Mouse (Mus musculus) forebrain, embryonic 11.5 days (tissue): ENCODE measurements around the gene Gpr143. TPM values are rescaled to one million over a fixed set of nuclear protein-coding genes. Genes with fewer than 3 reads are reported as not detected.
A peak's percentile ranks its signal among the peaks of the same experiment; 100 is the strongest.

ENCODE experiments used
- ATAC-seq: fragments of 200-750 bp; cut with Nextera tagmentation; replicated peaks from 2 replicates; pipeline ENCODE4 v1.8.0; 2017; ENCODE audit warnings: moderate TSS enrichment; ENCODE audit not compliant: low FRiP score
- DNase-seq: peaks from one replicate; pipeline ENCODE4 v3.0.0-alpha.2; 2017; ENCODE audit warnings: low spot score
- H3K27ac ChIP-seq: fragments of 300-500 bp; sonication (generic); 2 replicates; pipeline ENCODE4 v1.5.1; 2014; ENCODE audit warnings: low read depth, low read length
- H3K27me3 ChIP-seq: fragments of 300-500 bp; sonication (generic); 2 replicates; pipeline ENCODE4 v1.6.1; 2014; ENCODE audit warnings: mild to moderate bottlenecking, low read length, mixed read lengths; ENCODE audit not compliant: control insufficient read depth, insufficient read depth
- H3K36me3 ChIP-seq: fragments of 300-500 bp; sonication (generic); 2 replicates; pipeline ENCODE4 v1.6.1; 2014; ENCODE audit warnings: mild to moderate bottlenecking, low read length, moderate library complexity, mixed read lengths; ENCODE audit not compliant: control insufficient read depth, insufficient read depth
- H3K4me1 ChIP-seq: fragments of 300-500 bp; sonication (generic); replicated peaks from 2 replicates; pipeline ENCODE4 v1.6.1; 2014; ENCODE audit warnings: low read length, mixed read lengths; ENCODE audit not compliant: control insufficient read depth, insufficient read depth
- H3K4me2 ChIP-seq: fragments of 300-500 bp; sonication (generic); 2 replicates; pipeline ENCODE4 v1.6.1; 2014; ENCODE audit warnings: low read depth, mild to moderate bottlenecking, low read length, moderate library complexity, mixed read lengths; ENCODE audit not compliant: severe bottlenecking
- H3K4me3 ChIP-seq: fragments of 300-500 bp; sonication (generic); 2 replicates; pipeline ENCODE4 v1.5.1; 2014; ENCODE audit warnings: low read depth, low read length
- H3K9ac ChIP-seq: fragments of 300-500 bp; sonication (generic); 2 replicates; pipeline ENCODE4 v1.6.1; 2014; ENCODE audit warnings: low read length
- H3K9me3 ChIP-seq: fragments of 300-500 bp; sonication (generic); 2 replicates; pipeline ENCODE4 v1.6.1; 2016; ENCODE audit warnings: low read length, mixed read lengths; ENCODE audit not compliant: control insufficient read depth
- WGBS: fragments of 180-500 bp; shearing (Covaris S2); extraction: QIAGEN DNeasy Blood & Tissue Kit; methylation state at CpG from one replicate; pipeline ENCODE4 v1.1.7; 2014; 5-methylcytosine and 5-hydroxymethylcytosine counted together
- polyA plus RNA-seq: library from polyadenylated mRNA; unstranded; fragments of >200 nt; fragmentation: Nextera tagmentation; extraction: Ambion mirVana; gene quantifications from 2 replicates; pipeline ENCODE4 v1.2.1, GENCODE M21; 2014

Gpr143 gene
- polyA plus RNA-seq: 0.12 and 0.35 TPM in 2 replicates

DNA sequence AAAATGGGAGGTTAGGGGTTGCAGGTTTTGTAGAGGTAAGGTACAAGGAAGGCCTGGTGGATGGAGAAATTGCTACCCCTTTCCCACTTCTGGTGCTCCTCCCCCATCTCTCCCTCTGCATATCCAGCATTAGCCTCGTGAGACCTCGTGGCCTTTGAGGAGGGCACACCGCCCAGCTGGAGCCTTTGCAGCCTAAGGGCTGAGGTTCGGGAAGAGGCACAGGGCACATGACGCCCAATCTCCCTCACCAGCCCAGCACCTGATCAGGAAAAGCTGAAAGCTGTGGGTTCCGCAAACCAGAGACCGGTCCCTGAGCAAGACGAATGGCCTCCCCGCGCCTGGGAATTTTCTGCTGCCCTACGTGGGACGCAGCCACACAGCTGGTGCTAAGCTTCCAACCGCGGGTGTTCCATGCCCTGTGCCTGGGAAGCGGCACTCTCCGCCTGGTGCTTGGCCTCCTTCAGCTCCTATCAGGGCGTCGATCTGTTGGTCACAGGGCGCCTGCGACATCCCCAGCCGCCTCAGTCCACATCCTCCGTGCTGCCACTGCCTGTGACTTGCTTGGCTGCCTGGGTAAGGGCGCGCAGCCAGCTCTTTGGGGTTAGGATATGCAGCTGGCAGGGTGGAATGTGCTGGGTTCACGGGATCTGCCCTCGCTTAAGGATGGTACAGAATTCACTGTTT lies at the start of gene Gpr143:
Gene Gpr143 (plus strand): TSS at position 202 of the 684 bp plus-strand sequence.
- no peak for ATAC-seq
- no peak within 1 kb of the TSS for H3K9ac ChIP-seq

DNA sequence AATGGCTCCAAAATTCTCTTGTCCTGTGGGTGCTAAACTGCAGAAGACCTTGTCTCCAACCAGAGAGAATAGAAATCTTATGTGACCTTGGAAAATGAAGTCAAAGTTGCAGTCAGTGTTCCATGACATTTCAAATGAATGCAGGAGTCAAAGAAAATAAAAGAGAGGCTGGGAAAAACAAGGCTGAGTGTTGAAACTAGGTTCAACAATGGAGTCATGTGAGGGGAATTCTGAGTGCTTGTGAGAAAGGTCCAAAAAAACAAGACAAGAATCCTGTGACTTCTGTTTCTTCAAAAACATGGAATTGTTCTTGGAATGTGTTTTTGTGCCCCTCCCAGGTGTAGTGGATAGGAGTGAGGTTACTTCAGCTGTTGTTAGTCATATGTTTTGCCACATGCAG lies 46.4 kb upstream of the Gpr143 start:
- Histone ChIP-seq H3K9ac (no peak overlapping the region), H3K4me2 (no peak overlapping the region), H3K27ac (no peak overlapping the region), H3K4me3 (no peak overlapping the region), H3K27me3 (peaks cover 8% of the 10 kb centered on the region; the same call in 1 of the 2 replicates), H3K4me1 (no peaks in the 10 kb centered on the region), H3K36me3 (no peaks in the 10 kb centered on the region), H3K9me3 (no peaks in the 10 kb centered on the region)
- no peak for ATAC-seq
- no peak for DNase-seq

More for the DNA sequence above, at the start of gene Gpr143:
- no peaks in the 10 kb centered on the region for H3K36me3 ChIP-seq
- H3K4me3 ChIP-seq: no peak within 1 kb of the TSS
- H3K4me1 ChIP-seq: 0 out of 2 replicates have a peak, but pooled peaks cover 2% of the 10 kb centered on the region
- peak; percentile 50 for DNase-seq
- peaks cover 11% of the 10 kb centered on the region; the same call in 1 of the 2 replicates for H3K27me3 ChIP-seq
- WGBS: 23% methylated on average over 26 of the region's 26 CpGs
- H3K9me3 ChIP-seq: no peaks in the 10 kb centered on the region
- H3K4me2 ChIP-seq: peak within 1 kb of the TSS; percentile 42; the same call in 1 of the 2 replicates
- H3K27ac ChIP-seq: no peak within 1 kb of the TSS

DNA sequence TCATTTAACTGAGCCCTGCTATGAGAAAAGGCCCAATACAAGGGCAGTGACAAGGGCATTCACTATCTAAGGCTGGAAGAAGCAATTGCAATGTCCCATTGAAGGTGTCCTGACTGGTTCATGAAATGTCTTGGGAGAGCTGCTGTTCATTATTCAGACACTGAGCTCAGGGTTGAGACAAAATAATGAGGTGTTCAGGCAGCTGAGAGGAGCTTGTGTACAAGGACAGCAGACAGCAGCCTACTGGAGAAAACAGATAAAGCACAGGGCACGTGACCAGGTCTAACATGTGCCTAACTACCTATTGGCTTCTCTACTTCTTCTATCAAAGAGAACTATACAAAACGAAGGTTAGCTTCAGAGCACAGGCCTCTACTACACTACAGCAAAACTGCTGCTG lies 43.5 kb upstream of the Gpr143 start:
- no peak overlapping the region for H3K27ac ChIP-seq
- H3K36me3 ChIP-seq: no peaks in the 10 kb centered on the region
- ATAC-seq (no peak), DNase-seq (no peak)
- no peaks in the 10 kb centered on the region for H3K9me3 ChIP-seq
- 69% methylated on average over 2 of the region's 2 CpGs for WGBS
- no peaks in the 10 kb centered on the region for H3K4me1 ChIP-seq
- H3K4me3 ChIP-seq: no peak overlapping the region
- H3K4me2 ChIP-seq: no peak overlapping the region
- H3K27me3 ChIP-seq: peaks cover 19% of the 10 kb centered on the region; the same call in 1 of the 2 replicates
- no peak overlapping the region for H3K9ac ChIP-seq

DNA sequence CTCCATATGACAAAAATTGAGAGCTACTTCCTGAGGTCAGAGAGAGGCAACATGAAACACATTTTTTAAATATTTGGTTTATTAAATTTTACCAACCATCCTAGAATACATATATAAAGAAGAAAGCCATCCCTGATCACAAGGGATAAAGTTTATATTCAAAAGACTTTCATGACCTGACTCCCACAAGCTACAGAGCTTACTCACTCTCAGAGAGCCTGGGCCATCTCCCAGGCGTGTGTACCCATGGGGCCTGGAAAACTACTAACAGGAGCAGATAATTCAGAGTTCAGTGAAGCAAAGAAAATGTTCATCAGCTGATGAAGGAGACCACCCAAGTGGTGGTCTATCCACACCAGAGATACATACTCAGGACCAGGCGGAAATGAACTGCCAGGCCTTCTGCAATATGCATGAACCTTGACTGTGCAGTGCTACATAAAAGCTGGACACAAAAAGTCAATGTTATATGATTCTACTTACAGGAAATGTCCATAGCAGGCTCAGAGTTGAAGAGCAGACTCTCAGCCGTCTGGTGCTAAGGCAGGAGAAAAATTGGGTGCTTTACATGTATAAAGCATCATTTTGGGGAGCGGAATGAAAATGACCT lies 42.9 kb upstream of the Gpr143 start:
- Histone ChIP-seq H3K9me3 (no peaks in the 10 kb centered on the region), H3K4me1 (no peaks in the 10 kb centered on the region), H3K4me2 (no peak overlapping the region), H3K27me3 (peaks cover 19% of the 10 kb centered on the region; the same call in 1 of the 2 replicates), H3K27ac (no peak overlapping the region), H3K4me3 (no peak overlapping the region), H3K9ac (no peak overlapping the region), H3K36me3 (no peaks in the 10 kb centered on the region)
- 72% methylated on average over 4 of the region's 4 CpGs for WGBS
- DNase-seq (no peak), ATAC-seq (no peak)

DNA sequence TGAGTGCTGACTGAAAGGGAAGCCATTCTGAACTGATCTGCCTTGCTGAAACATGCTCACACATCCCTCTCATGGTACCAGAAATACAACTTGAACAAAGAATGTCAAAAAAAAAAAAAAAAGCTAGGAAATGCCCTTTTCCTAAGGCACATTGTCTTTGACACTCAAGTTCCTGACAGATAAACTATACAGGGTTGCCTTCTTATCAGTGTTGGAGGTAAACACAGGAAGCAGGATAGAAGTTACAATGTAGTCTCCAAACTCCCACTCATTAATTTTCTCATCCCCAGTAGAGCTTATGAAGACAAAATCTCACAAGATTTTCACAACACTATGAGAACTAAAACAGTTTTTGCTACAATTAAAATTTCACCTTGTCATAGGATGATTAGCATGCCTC lies 38.1 kb upstream of the Gpr143 start:
- H3K4me2 ChIP-seq: no peak overlapping the region
- no peaks in the 10 kb centered on the region for H3K9me3 ChIP-seq
- DNase-seq (no peak), ATAC-seq (no peak)
- H3K27me3 ChIP-seq: peaks cover 19% of the 10 kb centered on the region; the same call in 1 of the 2 replicates
- no peak overlapping the region for H3K27ac ChIP-seq
- no peaks in the 10 kb centered on the region for H3K4me1 ChIP-seq
- no peak overlapping the region for H3K4me3 ChIP-seq
- no peak overlapping the region for H3K9ac ChIP-seq
- no peaks in the 10 kb centered on the region for H3K36me3 ChIP-seq

DNA sequence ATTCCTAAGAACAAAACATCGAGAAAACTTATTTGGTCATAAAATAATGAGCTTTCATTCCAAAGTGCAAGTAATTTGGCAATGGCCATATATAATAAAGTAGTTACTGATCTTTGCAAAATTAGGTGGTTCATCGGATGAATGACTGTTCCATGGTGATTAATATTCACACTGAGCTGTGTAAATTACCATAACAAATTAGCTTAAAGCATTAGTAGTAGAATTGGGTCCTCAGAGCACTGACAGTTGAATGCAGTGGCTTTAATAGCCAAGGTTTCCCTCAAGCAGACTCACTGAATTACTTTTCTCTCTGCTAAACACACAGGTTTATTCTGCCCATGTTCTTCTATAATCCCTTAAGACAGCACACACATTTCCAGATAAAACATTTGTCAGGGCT lies 35.8 kb upstream of the Gpr143 start:
- H3K27me3 ChIP-seq: peaks cover 9% of the 10 kb centered on the region; the same call in 1 of the 2 replicates
- H3K36me3 ChIP-seq: no peaks in the 10 kb centered on the region
- H3K9ac ChIP-seq: no peak overlapping the region
- H3K27ac ChIP-seq: peak overlapping the region; percentile 41; the same call in 1 of the 2 replicates
- whole genome bisulfite sequencing: 46% methylated on average over 2 of the region's 2 CpGs
- H3K4me3 ChIP-seq: no peak overlapping the region
- no peaks in the 10 kb centered on the region for H3K4me1 ChIP-seq
- ATAC-seq (peak; percentile 73), DNase-seq (no peak)
- no peaks in the 10 kb centered on the region for H3K9me3 ChIP-seq
- no peak overlapping the region for H3K4me2 ChIP-seq

DNA sequence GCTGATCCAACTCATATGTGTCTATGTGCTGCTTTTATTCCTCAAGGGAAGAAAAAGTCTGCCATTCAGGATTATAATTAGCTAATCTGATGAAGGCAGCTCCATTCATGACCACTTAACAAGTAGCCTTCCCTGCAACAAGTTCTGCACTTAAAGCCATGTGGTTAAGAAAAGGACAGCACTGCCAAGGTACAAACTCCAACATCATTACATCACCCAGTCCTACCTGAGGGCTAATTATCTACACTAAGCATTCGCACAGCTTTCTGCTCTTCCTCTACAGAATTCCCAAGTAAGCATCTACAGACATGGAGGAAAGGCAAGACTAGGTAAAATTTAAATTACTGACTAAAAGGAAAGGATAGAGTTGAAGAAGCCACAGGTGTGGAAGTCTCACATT lies 25.9 kb upstream of the Gpr143 start:
- no peaks in the 10 kb centered on the region for H3K36me3 ChIP-seq
- H3K9me3 ChIP-seq: no peaks in the 10 kb centered on the region
- H3K27ac ChIP-seq: no peak overlapping the region
- H3K27me3 ChIP-seq: no peaks in the 10 kb centered on the region
- H3K9ac ChIP-seq: no peak overlapping the region
- DNase-seq: no peak
- 90% methylated on average over 1 of the region's 1 CpGs for WGBS
- no peak overlapping the region for H3K4me2 ChIP-seq
- H3K4me3 ChIP-seq: no peak overlapping the region
- no peaks in the 10 kb centered on the region for H3K4me1 ChIP-seq
- ATAC-seq: no peak

DNA sequence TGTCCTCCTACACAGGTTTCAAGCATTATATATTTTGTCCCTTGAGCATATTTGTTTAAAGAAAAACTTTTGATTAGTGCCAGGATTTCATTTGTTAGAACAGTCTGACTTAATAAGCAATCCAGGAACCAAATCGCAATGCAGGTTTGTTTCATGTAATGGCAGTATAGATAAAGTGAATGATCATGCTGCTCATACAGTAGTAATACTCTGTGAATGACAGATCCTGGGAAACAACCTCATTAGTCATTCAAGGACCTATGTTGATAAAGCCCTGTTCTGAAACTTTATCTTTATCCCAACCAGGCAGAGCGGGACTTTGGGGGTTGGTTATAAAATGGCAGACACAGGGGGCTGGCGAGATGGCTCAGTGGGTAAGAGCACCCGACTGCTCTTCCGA lies 25.4 kb upstream of the Gpr143 start:
- ATAC-seq: no peak
- H3K27ac ChIP-seq: no peak overlapping the region

DNA sequence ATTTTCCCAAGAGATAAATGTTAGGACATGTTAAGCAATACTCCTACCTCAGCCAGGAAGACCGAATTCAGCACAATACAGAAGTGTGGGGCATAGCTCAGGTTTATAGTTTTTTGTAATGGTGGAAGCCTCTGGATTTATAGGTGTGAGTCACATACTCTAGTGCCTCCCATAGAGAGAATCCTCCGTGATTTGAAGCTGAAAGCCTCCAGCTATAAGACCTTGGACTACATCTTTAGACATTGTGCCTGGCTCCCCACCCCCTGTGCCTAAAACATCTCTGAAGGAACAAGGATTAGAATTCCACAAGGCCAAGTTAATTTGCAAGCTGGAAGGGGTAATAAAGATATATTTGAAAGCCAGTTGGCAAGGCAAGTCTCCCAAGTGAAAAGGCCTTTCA lies 19.3 kb upstream of the Gpr143 start:
- Histone ChIP-seq H3K27ac (no peak overlapping the region), H3K27me3 (no peaks in the 10 kb centered on the region), H3K9ac (no peak overlapping the region), H3K4me1 (no peaks in the 10 kb centered on the region), H3K4me3 (no peak overlapping the region), H3K36me3 (no peaks in the 10 kb centered on the region), H3K4me2 (no peak overlapping the region), H3K9me3 (no peaks in the 10 kb centered on the region)
- ATAC-seq (no peak), DNase-seq (no peak)
- WGBS: 43% methylated on average over 2 of the region's 2 CpGs

More for the DNA sequence above, 25.4 kb upstream of the Gpr143 start:
- no peak overlapping the region for H3K4me2 ChIP-seq
- H3K9me3 ChIP-seq: no peaks in the 10 kb centered on the region
- no peak overlapping the region for H3K9ac ChIP-seq
- WGBS: 91% methylated on average over 5 of the region's 5 CpGs
- no peak for DNase-seq
- no peaks in the 10 kb centered on the region for H3K4me1 ChIP-seq
- H3K4me3 ChIP-seq: no peak overlapping the region
- no peaks in the 10 kb centered on the region for H3K27me3 ChIP-seq
- no peaks in the 10 kb centered on the region for H3K36me3 ChIP-seq
